ENCODE assay signal across 22 mouse cellular contexts in the genomic region with DNA sequence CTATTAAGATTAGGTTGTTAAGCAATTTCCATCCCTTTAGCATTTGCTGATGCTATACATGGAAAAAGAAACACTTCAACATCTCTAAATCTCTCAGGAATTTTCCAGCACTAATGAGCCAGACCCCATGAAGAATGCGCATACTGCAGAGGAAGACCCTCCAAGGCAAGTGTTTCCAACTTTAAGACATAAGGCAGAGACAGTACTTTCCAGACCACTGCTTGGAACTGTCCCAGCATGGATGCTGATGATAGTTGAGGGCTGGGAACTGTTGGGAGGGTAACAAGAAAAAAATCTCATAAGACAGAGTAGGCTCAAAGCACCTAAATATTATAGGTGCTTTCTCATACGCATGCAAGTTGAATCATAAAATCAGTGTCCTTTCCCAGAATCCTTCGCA.
"Had no signal": no experiment of that assay in that cellular context is flagged by ENCODE, and none has a peak within 500 bp of the region (broad histone marks: within the 10 kb centered on the region; RNA-seq: fewer than 3 reads in every experiment).

No protein-coding gene starts in this region.

- H3K4me1 ChIP-seq: limb, embryonic 12.5 days; limb, embryonic 15.5 days; neural tube, embryonic 12.5 days had no signal

- H3K4me3 ChIP-seq: limb, embryonic 12.5 days; limb, embryonic 15.5 days; midbrain, embryonic 12.5 days; midbrain, embryonic 15.5 days; neural tube, embryonic 12.5 days; neural tube, embryonic 15.5 days had no signal

- H3K9ac ChIP-seq: limb, embryonic 12.5 days; limb, embryonic 15.5 days; liver, embryonic 14.5 days; liver, postnatal 0 days; lung, embryonic 14.5 days; midbrain, embryonic 12.5 days; midbrain, embryonic 15.5 days; neural tube, embryonic 12.5 days; neural tube, embryonic 15.5 days had no signal

- H3K36me3 ChIP-seq: limb, embryonic 12.5 days; limb, embryonic 15.5 days; midbrain, embryonic 12.5 days; midbrain, embryonic 15.5 days; neural tube, embryonic 12.5 days; neural tube, embryonic 15.5 days had no signal

- H3K27me3 ChIP-seq: limb, embryonic 12.5 days; limb, embryonic 15.5 days; midbrain, embryonic 12.5 days; midbrain, embryonic 15.5 days; neural tube, embryonic 12.5 days; neural tube, embryonic 15.5 days had no signal

- H3K9me3 ChIP-seq: limb, embryonic 12.5 days; limb, embryonic 15.5 days; midbrain, embryonic 12.5 days; midbrain, embryonic 15.5 days; neural tube, embryonic 12.5 days; neural tube, embryonic 15.5 days had no signal

- DNase-seq: kidney, adult 9 months; kidney, postnatal 14 days; left cerebral cortex, postnatal 4 days; liver, postnatal 0 days; lung, embryonic 14.5 days; right cerebral cortex, adult 18-20 months; right cerebral cortex, postnatal 14 days; right cerebral cortex, postnatal 4 days; thymus, adult 2 months; thymus, postnatal 14 days; thymus, postnatal 4 days had no signal

- H3K4me2 ChIP-seq: limb, embryonic 12.5 days; limb, embryonic 15.5 days; liver, embryonic 11.5 days; lung, embryonic 14.5 days; midbrain, embryonic 12.5 days; midbrain, embryonic 15.5 days; neural tube, embryonic 12.5 days; neural tube, embryonic 15.5 days had no signal

- ATAC-seq: liver, postnatal 0 days; lung, postnatal 0 days; midbrain, embryonic 15.5 days had no signal

- H3K27ac ChIP-seq: limb, embryonic 12.5 days; limb, embryonic 15.5 days; liver, embryonic 14.5 days; macrophage; midbrain, embryonic 12.5 days; midbrain, embryonic 15.5 days; neural tube, embryonic 12.5 days; neural tube, embryonic 15.5 days; stomach, postnatal 0 days had no signal
